Mouse (Mus musculus): Measurements from ENCODE around the gene Gm49345.
"Not testable (repeated sequence)": the region's sequence is repeated elsewhere in the genome, so short reads cannot be mapped to it uniquely, and the experiment has no call there.

Gene Gm49345

GRCm38 (mm10) chr13:67637294-67638007, at the start of gene Gm49345, which contains the start of gene Zfp729a:
TSS of gene Gm49345 (minus strand) at chr13:67637769.
TSS of gene Zfp729a (minus strand) at chr13:67637791.
- DNase-seq = peak; percentile 96

- DNase-seq = no peak
These were observed 49.4 kb upstream of the Gm49345 start, which contains the start of gene Zfp738 for GRCm38 (mm10) chr13:67686971-67687370. TSS of gene Zfp738 (minus strand) at chr13:67687071.

GRCm38 (mm10) chr13:67683841-67684240, 46.3 kb upstream of the Gm49345 start:
- not testable (repeated sequence) for DNase-seq

- DNase-seq = peak; percentile 95
These were observed 45.6 kb upstream of the Gm49345 start for GRCm38 (mm10) chr13:67682959-67683735.

- no peak for DNase-seq
These were observed 37.3 kb upstream of the Gm49345 start for GRCm38 (mm10) chr13:67674902-67675301.

GRCm38 (mm10) chr13:67652496-67652895, 14.9 kb upstream of the Gm49345 start:
- no peak for DNase-seq

- DNase-seq = no peak
These were observed 27.5 kb downstream of the Gm49345 start for GRCm38 (mm10) chr13:67610108-67610507.

GRCm38 (mm10) chr13:67609066-67609876, 28.3 kb downstream of the Gm49345 start, which contains the start of gene Zfp729b:
TSS of gene Zfp729b (minus strand) at chr13:67609707.
- DNase-seq = peak; percentile 95

GRCm38 (mm10) chr13:67572591-67573189, 64.9 kb downstream of the Gm49345 start:
- DNase-seq = no peak

GRCm38 (mm10) chr13:67553730-67554129, 83.8 kb downstream of the Gm49345 start, which contains the start of gene Zfp748:
TSS of gene Zfp748 (minus strand) at chr13:67553830.
- DNase-seq = no peak

- peak; percentile 94 for DNase-seq
These were observed 84.8 kb downstream of the Gm49345 start for GRCm38 (mm10) chr13:67552505-67553346.

GRCm38 (mm10) chr13:67545941-67546340, 91.6 kb downstream of the Gm49345 start:
- no peak for DNase-seq

All from retina, postnatal 1 day (tissue).